8 mouse cellular contexts compared by ENCODE assay signal in the genomic region with DNA sequence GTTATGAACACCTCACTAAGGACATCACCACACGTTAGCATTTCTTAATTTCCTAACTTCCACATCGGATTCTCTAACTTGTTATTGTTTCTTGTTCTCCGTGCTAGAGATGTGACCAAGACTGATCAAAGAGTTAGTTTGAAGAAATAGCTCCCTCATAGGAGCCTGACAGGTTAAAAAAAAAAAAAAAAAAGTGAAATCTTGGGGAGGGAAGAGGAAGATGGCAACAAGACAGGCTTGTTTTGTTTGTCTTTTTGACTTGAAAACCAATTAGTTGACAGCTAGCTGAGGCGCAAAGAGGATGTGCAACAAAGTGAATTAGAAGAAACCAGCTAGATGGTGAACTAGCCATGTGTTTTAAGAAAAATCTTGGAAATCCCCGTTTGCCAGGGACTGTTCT. TPM values are rescaled to one million over a fixed set of nuclear protein-coding genes. Genes with fewer than 3 reads are reported as not detected.
A peak's percentile ranks its signal among the peaks of the same experiment; 100 is the strongest.
DNase-seq lines count a peak whose midpoint lies in the region; ATAC-seq and TF ChIP-seq lines count a peak whose summit lies in the region.

No protein-coding gene starts in this region.

- no peaks in the 10 kb centered on the region for H3K9me3 ChIP-seq in heart, embryonic 14.5 days (ENCODE audit: control insufficient read depth, low read length)
- H3K9me3 ChIP-seq in MEL (replicated peaks; ENCODE audit: insufficient read depth, low read length): no peaks in the 10 kb centered on the region
- H3K9me3 ChIP-seq in heart, postnatal 0 days (replicated peaks; ENCODE audit: control insufficient read depth, low read length): no peaks in the 10 kb centered on the region
- H3K9me3 ChIP-seq in megakaryocyte, embryonic 14.5 days: no peaks in the 10 kb centered on the region

- peaks cover 0 to 10% of the 10 kb centered on the region in 2 experiments; a peak in 1 of 4 replicates for H3K4me1 ChIP-seq in heart, embryonic 14.5 days (ENCODE audit: control insufficient read depth in 2 of 2, insufficient read depth in 2 of 2, low read length in 2 of 2)
- H3K4me1 ChIP-seq in MEL (ENCODE audit: control insufficient read depth in 1 of 2, insufficient read depth in 2 of 2, low read length in 2 of 2): peaks cover 0 to 2% of the 10 kb centered on the region in 2 experiments; a peak in 2 of 4 replicates
- H3K4me1 ChIP-seq in heart, postnatal 0 days (ENCODE audit: control insufficient read depth, insufficient read depth): peaks cover 11% of the 10 kb centered on the region
- H3K4me1 ChIP-seq in megakaryocyte, embryonic 14.5 days: peaks cover 44% of the 10 kb centered on the region

- ATAC-seq in heart, embryonic 14.5 days (ENCODE audit: insufficient number of reproducible peaks, insufficient read depth, low FRiP score, low read depth): no peak
- no peak for ATAC-seq in heart, postnatal 0 days (ENCODE audit: insufficient read depth, low read depth)

- peak overlapping the region; percentile 79 for H3K4me2 ChIP-seq in heart, embryonic 14.5 days (ENCODE audit: low read length)
- H3K4me2 ChIP-seq in heart, postnatal 0 days (ENCODE audit: low read depth, low read length): peak overlapping the region; percentile 77

- no peak overlapping the region for H3K27ac ChIP-seq in heart, embryonic 14.5 days (replicated peaks in 1 of 2; ENCODE audit: control insufficient read depth in 1 of 2, insufficient read depth in 1 of 2, low read depth in 2 of 2, low read length in 2 of 2)
- no peak overlapping the region for H3K27ac ChIP-seq in MEL (ENCODE audit: control insufficient read depth, low read depth, low read length)
- no peak overlapping the region for H3K27ac ChIP-seq in heart, postnatal 0 days (ENCODE audit: low read depth)

- TF ChIP-seq RAD21 in MEL (IDR thresholded peaks at IDR 0.05; ENCODE audit: low read depth, low read length): no peak

- peaks cover 10% of the 10 kb centered on the region for H3K79me2 ChIP-seq in MEL (ENCODE audit: control insufficient read depth, insufficient read depth, low read length, poor library complexity)

- 46% methylated on average over 5 of the region's 5 CpGs for WGBS in heart, embryonic 14.5 days
- WGBS in heart, postnatal 0 days: 37% methylated on average over 5 of the region's 5 CpGs

- TF ChIP-seq CTCF in MEL (IDR thresholded peaks at IDR 0.05 in 2 of 3, conservative IDR thresholded peaks at IDR 0.05 in 1 of 3; ENCODE audit: control insufficient read depth in 1 of 3, insufficient read depth in 1 of 3, low read depth in 2 of 3, low read length in 3 of 3, poor library complexity in 1 of 3, severe bottlenecking in 1 of 3): no peak
- no peak for TF ChIP-seq CTCF in heart, postnatal 0 days (IDR thresholded peaks at IDR 0.05; ENCODE audit: low read depth)

- H3K9ac ChIP-seq in heart, embryonic 14.5 days (ENCODE audit: low read length): peak overlapping the region; percentile 86
- H3K9ac ChIP-seq in MEL (ENCODE audit: control insufficient read depth, low read depth, low read length, poor library complexity, severe bottlenecking): peak overlapping the region; percentile 70
- H3K9ac ChIP-seq in heart, postnatal 0 days (replicated peaks; ENCODE audit: low read depth, low read length): peak overlapping the region; percentile 86

- no peak for DNase-seq in heart, postnatal 25 days (ENCODE audit: low spot score)
- DNase-seq in MEL (ENCODE audit: low read depth, low spot score): peak; percentile 51
- no peak for DNase-seq in heart, postnatal 0 days (ENCODE audit: low spot score)
- DNase-seq in left cerebral cortex, postnatal 25 days (ENCODE audit: low spot score in 2 of 2): no peak
- no peak for DNase-seq in kidney, adult 9 months
- DNase-seq in lung, postnatal 36 days: no peak

- no peak for TF ChIP-seq EP300 in MEL (IDR thresholded peaks at IDR 0.05; ENCODE audit: low read depth in 1 of 2, low read length in 2 of 2)
- no peak for TF ChIP-seq EP300 in heart, postnatal 0 days (IDR thresholded peaks at IDR 0.05; ENCODE audit: low read depth)

- peak overlapping the region; percentile 69 to 97; a peak in 3 of 4 replicates for H3K4me3 ChIP-seq in heart, embryonic 14.5 days (ENCODE audit: control insufficient read depth in 1 of 2, insufficient read depth in 1 of 2, low read depth in 1 of 2, low read length in 2 of 2)
- peak overlapping the region; percentile 92 to 96 for H3K4me3 ChIP-seq in MEL (ENCODE audit: control insufficient read depth in 1 of 2, insufficient read depth in 1 of 2, low read depth in 2 of 2, low read length in 2 of 2)
- peak overlapping the region; percentile 92 for H3K4me3 ChIP-seq in heart, postnatal 0 days (ENCODE audit: low read depth, low read length)
- peak overlapping the region; percentile 95 for H3K4me3 ChIP-seq in megakaryocyte, embryonic 14.5 days (replicated peaks)

- no peaks in the 10 kb centered on the region for H3K27me3 ChIP-seq in heart, embryonic 14.5 days (ENCODE audit: control insufficient read depth, insufficient read depth, low read length)
- H3K27me3 ChIP-seq in MEL (ENCODE audit: control insufficient read depth in 1 of 2, insufficient read depth in 2 of 2, low read length in 2 of 2): no peaks in the 10 kb centered on the region
- H3K27me3 ChIP-seq in heart, postnatal 0 days (ENCODE audit: control insufficient read depth, insufficient read depth, low read length): no peaks in the 10 kb centered on the region
- no peaks in the 10 kb centered on the region for H3K27me3 ChIP-seq in megakaryocyte, embryonic 14.5 days (replicated peaks)

- H3K36me3 ChIP-seq in heart, embryonic 14.5 days (ENCODE audit: control insufficient read depth, insufficient read depth, low read length): no peaks in the 10 kb centered on the region
- peaks cover 0 to 14% of the 10 kb centered on the region in 2 experiments; a peak in 3 of 4 replicates for H3K36me3 ChIP-seq in MEL (ENCODE audit: control insufficient read depth in 1 of 2, insufficient read depth in 2 of 2, low read length in 2 of 2)
- no peaks in the 10 kb centered on the region for H3K36me3 ChIP-seq in heart, postnatal 0 days (replicated peaks; ENCODE audit: control insufficient read depth, insufficient read depth, low read length)
- H3K36me3 ChIP-seq in megakaryocyte, embryonic 14.5 days (replicated peaks; ENCODE audit: low read length): peaks cover 16% of the 10 kb centered on the region

- TF ChIP-seq POLR2A in MEL (IDR thresholded peaks at IDR 0.05; ENCODE audit: control insufficient read depth in 1 of 2, insufficient read depth in 1 of 2, low read depth in 1 of 2, low read length in 2 of 2, poor library complexity in 1 of 2): no peak

- intact Hi-C loops in heart, postnatal 25 days (cut with DNase I): loop anchor here (2.0 to 10.0 kb wide), 2 partner anchors 47 to 209 kb away; no protein-coding TSS in a partner anchor
- intact Hi-C loops in left cerebral cortex, postnatal 25 days (cut with DNase I): loop anchor here (1.0 to 5.0 kb wide), 5 partner anchors 47 to 227 kb away; no protein-coding TSS in a partner anchor

TF ChIP-seq in MEL, 35 proteins besides CTCF, POLR2A, EP300 and RAD21:
- TF ChIP-seq MYC (IDR thresholded peaks at IDR 0.05; ENCODE audit: low read depth, low read length) (no peak), SIN3A (IDR thresholded peaks at IDR 0.05; ENCODE audit: low read length) (0 out of 2 replicates have a peak, but pooled peaks have one; percentile 16), KAT2A (conservative IDR thresholded peaks at IDR 0.05; ENCODE audit: low read depth, low read length) (no peak), E2F4 (IDR thresholded peaks at IDR 0.05; ENCODE audit: borderline replicate concordance, low read depth, low read length) (no peak), MEF2A (IDR thresholded peaks at IDR 0.05; ENCODE audit: extremely low read depth, insufficient replicate concordance, low read depth, low read length, poor library complexity, severe bottlenecking) (no peak), MXI1 (IDR thresholded peaks at IDR 0.05; ENCODE audit: low read depth, low read length) (peak; percentile 45), POLR2AphosphoS5 (IDR thresholded peaks at IDR 0.05; ENCODE audit: borderline replicate concordance, low read depth, low read length) (no peak), ZNF384 (IDR thresholded peaks at IDR 0.05; ENCODE audit: low read depth, low read length) (peak; percentile 83)

RNA-seq across cellular contexts. Expression of a gene that starts 0.9 kb away (rescaled TPM):
- polyA plus RNA-seq in heart, embryonic 14.5 days (2014; fragmentation: Nextera tagmentation; extraction: Ambion mirVana): 22.6 and 26.5 TPM in 2 replicates
- total RNA-seq in heart, postnatal 25 days (2021): 10 to 100 TPM; 33.3 to 37.4 TPM
- total RNA-seq in MEL (2012; rRNA removed): 18.9 and 19.6 TPM in 2 replicates
- 10 to 100 TPM in 1 of 2 experiments, not detected in 1; 27.9 TPM for polyA plus RNA-seq in MEL (2012; ENCODE audit: insufficient read depth in 1 of 2, insufficient read length in 2 of 2, low read depth in 1 of 2, low replicate concordance in 2 of 2, missing spikeins in 1 of 2)
- total RNA-seq in heart, postnatal 0 days (2014; rRNA removed; ENCODE audit: low replicate concordance): 12.1 and 27.1 TPM in 2 replicates
- polyA plus RNA-seq in heart, postnatal 0 days (2015; fragmentation: Nextera tagmentation; extraction: Ambion mirVana): 19.5 and 19.9 TPM in 2 replicates
- polyA plus RNA-seq in megakaryocyte, embryonic 14.5 days (2012; ENCODE audit: insufficient read depth, low replicate concordance): 1.5 TPM in 1 of 2 replicates, not detected in the other
- 10 to 100 TPM; 24.2 to 26.5 TPM for total RNA-seq in left cerebral cortex, postnatal 25 days (2021)

RNA-seq across cellular contexts. Expression of a gene that starts 48.3 kb away (rescaled TPM):
- polyA plus RNA-seq in heart, embryonic 14.5 days (2014; fragmentation: Nextera tagmentation; extraction: Ambion mirVana): 31.4 and 39.7 TPM in 2 replicates
- 10 to 100 TPM; 53.2 to 60.3 TPM for total RNA-seq in heart, postnatal 25 days (2021)
- 26.3 and 26.7 TPM in 2 replicates for total RNA-seq in MEL (2012; rRNA removed)
- polyA plus RNA-seq in MEL (2012; ENCODE audit: insufficient read depth in 1 of 2, insufficient read length in 2 of 2, low read depth in 1 of 2, low replicate concordance in 2 of 2, missing spikeins in 1 of 2): 10 to 100 TPM in 1 of 2 experiments, not detected in 1; 27.2 TPM
- total RNA-seq in heart, postnatal 0 days (2014; rRNA removed; ENCODE audit: low replicate concordance): 34.6 and 37.3 TPM in 2 replicates
- 38.6 and 39.3 TPM in 2 replicates for polyA plus RNA-seq in heart, postnatal 0 days (2015; fragmentation: Nextera tagmentation; extraction: Ambion mirVana)
- 3.4 TPM in 1 of 2 replicates, not detected in the other for polyA plus RNA-seq in megakaryocyte, embryonic 14.5 days (2012; ENCODE audit: insufficient read depth, low replicate concordance)
- 10 to 100 TPM; 93.6 to 95.2 TPM for total RNA-seq in left cerebral cortex, postnatal 25 days (2021)
